Mouse (Mus musculus): ENCODE measurements around the gene Ccdc42.

Gene Ccdc42
- long read RNA-seq, experiment 1 = 0 reads
- long read RNA-seq, experiment 2 = 0 reads

DNA sequence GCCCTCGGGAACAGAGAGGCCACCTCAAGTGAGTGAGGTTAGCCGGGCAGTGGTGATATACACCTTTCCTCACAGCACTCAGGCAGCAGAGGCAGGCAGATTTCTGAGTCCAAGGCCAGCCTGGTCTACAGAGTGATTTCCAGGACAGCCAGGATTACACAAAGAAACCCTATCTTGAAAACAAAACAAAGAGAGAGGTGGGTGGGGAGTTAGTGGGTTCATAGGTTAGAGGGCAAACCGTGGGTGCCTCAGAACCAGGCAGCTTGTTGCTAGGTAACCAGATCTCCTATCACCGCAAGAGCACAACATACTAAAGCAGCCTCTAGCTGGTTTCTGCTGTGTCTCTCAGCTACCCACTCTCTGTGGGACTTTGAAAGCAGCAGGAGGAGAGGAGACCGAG is at the start of gene Ccdc42:
TSS of gene Ccdc42 (plus strand) at position 301 of the 400 bp plus-strand sequence.
- intact Hi-C loops (cut with DNase I) = no loop called here

DNA sequence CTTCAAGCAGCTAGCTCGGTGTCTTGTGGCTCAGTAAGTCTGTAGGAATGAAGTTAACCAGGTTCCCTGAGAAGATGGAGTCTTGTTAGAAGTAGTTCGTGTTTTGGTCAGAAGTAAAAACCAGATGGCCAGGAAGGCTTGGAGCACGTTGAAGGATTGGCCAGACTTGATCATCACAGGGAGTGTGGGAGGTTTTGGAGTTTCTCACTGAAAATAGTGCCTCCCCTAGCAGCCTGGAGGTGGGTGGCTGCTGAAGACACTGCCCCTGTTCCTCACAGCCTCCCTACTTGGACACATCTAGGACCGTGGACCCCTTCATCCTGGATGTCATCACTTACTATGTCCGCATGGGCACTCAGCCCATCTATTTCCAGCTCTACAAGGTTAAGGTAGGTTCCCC is 47.2 kb upstream of the Ccdc42 start:
- intact Hi-C loops (cut with DNase I) = no loop called here

DNA sequence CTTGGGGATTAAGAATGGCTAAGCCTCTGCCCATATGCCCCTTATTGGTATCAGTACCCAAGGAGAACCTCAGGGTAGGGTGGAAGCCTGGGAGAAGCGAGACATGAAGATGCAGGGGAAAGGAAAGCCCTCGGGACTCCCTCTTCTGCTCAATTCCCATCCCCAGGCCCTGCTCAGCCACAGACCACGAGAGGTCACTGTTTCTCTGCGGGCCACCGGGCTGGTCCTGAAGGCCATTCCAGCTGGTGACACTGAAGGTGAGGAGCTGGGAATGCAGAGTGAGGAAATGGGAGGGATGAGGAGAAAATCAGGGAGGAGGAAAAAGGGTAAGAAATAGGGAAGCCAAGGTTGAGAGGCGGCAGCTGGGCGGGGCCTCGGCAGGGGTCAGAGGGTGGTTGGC is 42.3 kb upstream of the Ccdc42 start:
- intact Hi-C loops (cut with DNase I) = no loop called here

DNA sequence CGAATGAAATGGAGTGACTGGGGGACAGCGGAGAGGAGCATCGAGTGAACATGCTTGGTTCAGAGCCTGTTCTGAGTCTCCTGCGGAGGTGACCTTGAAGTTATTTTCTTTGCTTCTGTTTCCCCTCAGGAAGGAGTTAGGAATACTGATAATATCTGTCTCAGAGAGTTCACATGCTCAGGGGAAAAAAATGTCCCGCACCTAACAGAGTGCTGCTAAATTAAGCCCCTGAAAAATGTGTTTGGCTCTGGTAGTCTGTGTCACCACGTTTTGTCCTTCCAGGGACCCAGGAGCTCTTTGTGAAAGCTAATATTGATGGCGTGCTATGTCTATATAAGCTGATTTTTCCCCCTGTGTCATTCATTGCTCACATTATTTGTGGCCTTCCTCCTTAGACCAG is 41.6 kb upstream of the Ccdc42 start:
- intact Hi-C loops (cut with DNase I) = loop anchor here (5.0 kb wide), 2 partner anchors 48 to 113 kb away; partner anchors contain the start of gene Pik3r5

DNA sequence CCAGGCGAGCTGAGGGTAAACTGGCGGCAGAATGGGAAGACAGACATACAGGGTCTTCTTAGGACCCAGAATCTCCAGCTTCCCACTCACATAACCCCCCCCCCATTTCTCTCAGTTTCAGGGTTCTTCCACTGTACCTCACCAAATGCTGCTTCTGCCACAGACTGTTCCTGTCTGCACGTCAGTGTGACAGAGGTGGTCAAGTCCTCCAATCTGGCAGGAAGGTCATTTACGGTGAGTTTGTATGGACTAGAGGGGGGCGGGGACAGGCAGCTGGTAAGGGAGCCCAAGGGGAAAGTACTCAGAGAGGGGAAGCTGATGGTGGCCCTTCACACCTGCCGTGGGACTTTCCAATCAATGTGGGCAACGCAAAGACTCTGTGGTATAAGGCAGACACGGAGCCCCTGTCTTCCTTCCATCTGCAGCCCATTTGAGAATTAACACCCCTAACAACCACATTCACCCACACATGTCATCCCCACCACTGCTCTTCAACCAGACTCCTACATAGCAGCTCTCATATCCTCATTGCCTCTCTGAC is 41.1 kb upstream of the Ccdc42 start:
- intact Hi-C loops (cut with DNase I) = loop anchor here (5.0 kb wide), 2 partner anchors 48 to 113 kb away; partner anchors contain the start of gene Pik3r5

DNA sequence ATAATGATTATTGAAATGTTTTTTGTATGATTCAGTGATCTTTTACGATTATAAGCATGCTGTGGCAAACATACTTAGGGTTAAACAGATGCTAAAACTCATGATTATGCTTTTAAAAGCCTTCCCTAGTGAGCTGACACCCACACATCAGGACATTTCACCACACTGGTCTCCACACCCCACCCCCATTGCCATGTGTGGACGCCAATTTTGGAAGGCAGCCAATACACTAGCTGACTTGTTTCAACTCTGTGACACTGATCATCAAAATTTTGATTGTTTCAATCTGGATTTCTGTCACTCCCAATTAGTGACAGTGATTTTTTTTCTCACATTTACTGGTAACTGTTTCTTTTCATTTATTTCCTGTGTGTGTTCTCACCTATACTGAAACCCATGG is 39.3 kb upstream of the Ccdc42 start:
- intact Hi-C loops (cut with DNase I) = loop anchor here (5.0 kb wide), 2 partner anchors 50 to 115 kb away; partner anchors contain the start of gene Pik3r5

DNA sequence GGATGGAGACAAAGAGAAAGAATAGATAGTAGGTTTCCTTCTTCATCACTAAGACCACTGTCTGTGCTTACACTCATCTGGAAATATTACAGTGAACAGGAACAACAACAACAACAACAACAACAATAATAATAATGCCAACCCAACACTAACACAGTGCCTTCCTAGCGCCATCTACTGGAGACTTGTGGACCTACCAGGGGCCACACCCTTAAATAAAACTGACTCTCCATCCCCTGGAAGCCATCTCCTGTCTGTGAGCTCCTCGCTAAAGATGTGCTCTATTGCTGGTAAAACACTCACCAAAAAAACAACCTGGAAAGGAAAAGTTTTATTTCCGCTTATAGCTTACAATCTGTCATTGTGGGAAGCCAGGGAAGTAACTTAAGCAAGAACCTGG is 37.2 kb upstream of the Ccdc42 start:
- intact Hi-C loops (cut with DNase I) = loop anchor here (5.0 kb wide), 2 partner anchors 52 to 117 kb away; partner anchors contain the start of gene Pik3r5

DNA sequence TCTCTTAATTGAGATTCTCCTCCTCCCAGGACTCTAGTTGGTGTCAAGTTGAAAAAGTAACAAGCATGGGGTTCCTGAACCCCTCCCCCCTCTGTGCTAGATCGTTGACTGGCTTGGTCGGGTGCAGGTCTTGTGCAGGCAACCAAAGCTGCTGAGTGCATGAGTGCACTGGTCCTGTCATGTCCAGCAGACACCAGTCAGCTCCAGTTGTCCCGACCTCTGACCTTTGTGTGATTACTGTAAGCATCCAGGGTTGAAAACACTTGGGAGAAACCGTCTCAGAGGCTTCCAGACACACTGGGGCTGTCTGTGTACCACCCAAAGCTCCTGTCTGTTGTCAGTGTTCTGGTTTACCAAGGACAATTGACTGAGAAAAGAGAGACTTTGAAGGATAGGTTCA is 36.5 kb upstream of the Ccdc42 start:
- intact Hi-C loops (cut with DNase I) = loop anchor here (5.0 kb wide), 1 partner anchor 68 kb away; no protein-coding TSS in a partner anchor

DNA sequence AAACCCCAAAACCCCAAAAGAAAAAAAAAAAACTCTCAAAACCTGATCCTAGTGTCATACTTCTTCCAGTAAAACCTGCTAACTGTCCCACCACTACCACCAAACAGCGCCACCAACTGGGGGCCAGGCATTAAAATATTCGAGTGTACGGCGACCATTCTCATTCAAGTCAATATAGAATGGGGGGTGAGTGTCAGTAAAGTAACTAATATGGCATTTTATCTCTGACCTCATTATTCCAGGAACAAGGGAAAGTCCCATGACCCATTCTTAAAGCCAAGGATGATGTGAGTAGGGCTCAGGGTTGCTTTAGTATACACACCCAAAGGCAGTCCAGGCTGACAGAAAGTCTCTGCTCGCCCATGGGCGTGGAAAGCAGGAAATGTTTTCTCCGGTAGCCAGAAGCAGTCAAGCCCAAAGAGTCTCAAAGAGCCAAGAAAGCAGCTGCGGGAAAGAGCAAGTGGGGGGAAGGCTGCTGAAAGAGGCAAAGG is 32.8 kb upstream of the Ccdc42 start:
- intact Hi-C loops (cut with DNase I) = loop anchor here (5.0 kb wide), 1 partner anchor 72 kb away; no protein-coding TSS in a partner anchor

DNA sequence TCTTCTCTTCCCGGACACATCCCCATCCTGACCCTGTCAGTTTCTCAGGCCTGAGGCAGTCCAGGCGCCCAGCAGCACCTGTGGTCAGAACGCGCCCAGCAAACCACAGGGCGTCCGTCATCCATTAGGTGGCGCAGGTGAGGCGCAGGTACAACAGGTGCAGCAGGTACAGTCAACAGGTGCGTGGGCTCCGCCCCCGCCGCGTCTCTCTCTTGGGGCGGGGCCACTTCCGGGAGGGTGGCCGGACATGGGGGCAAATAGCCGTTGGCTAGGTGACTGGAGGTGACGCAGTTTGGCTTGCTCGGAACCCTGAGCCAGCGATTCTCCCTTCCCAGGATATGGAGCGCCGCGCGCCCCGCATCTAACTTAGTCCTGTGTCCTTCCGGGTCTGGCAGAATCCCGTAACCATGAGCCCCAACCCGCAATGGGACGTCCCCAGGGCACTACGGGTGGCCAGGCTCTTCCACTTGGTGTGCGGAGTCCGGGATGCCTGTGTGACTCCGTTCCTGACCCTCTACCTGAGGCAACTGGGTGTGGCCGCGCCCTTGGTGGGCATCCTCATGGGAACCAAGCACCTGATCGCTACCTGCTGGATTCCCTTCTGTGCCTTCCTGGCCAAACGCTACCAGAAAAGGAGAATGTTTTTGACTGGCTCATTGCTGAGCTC is 30.8 kb upstream of the Ccdc42 start, which contains the start of gene Mfsd6l:
TSS of gene Mfsd6l (plus strand) at position 269 of the 667 bp plus-strand sequence.
- intact Hi-C loops (cut with DNase I) = no loop called here

DNA sequence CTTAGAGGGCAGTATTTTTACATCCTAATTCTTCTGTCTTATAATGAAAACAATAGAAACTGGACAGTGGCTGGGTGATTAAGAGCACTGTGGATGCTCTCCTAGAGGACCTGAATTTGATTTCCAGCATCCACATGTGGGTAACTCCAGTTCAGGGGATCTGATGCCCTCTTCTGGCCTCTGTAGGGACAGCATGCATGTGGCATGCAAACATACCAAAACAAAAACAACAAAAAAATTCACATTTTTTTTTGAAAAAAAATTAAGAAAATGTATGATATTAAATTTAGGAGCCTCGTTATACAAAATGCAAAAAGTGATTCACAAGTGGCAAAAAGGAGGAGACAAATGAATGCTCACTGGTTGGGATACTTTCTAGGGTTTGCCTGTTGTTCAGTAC is 27.3 kb upstream of the Ccdc42 start:
- intact Hi-C loops (cut with DNase I) = no loop called here

DNA sequence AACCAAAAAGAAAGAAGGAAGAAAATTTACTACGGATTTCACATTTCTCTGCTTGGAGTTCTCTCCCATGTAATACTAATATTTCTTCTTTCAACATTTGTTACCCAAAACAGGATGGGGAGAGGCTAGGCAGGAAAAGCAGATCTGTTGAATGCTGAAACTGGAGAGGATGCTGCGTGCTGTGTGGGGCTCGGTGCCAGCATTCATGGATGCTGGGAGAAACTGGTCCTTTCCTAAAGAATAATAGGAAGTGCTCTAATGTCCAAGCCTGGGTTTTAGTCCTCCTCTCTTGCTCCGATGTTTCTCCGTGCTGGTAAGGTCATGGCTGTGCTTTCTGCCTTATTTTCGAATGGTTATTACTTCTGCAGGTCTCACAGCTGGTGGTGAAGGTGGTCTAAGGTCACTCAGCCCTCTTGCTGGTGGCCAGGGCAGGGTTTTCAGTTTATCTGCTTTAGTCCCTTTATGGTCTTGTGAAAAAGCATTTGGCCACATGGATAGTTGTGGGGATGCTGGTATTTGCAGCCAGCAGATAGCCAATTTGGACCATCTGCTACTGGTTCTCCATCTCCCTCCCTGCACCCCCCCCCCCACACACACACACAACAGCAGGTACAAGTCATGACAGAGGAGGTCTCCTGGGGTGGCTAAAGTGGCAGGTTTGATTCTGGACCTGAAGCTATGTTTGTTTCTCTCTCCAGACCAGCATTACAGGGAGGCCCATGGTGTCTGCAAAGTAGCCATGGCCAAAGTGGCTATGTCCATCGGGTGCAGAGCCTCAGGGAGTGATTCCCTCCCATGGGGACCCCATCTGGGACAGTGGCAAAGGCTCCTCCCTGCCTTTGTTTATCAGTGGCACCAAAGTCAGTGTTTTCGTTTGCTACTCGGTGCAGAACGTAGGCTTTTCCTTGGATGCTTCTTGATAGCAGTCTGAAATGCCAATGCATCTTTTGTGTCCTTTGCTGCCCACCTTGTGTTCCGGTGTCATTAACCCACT is 24.6 kb upstream of the Ccdc42 start:
- intact Hi-C loops (cut with DNase I) = no loop called here

DNA sequence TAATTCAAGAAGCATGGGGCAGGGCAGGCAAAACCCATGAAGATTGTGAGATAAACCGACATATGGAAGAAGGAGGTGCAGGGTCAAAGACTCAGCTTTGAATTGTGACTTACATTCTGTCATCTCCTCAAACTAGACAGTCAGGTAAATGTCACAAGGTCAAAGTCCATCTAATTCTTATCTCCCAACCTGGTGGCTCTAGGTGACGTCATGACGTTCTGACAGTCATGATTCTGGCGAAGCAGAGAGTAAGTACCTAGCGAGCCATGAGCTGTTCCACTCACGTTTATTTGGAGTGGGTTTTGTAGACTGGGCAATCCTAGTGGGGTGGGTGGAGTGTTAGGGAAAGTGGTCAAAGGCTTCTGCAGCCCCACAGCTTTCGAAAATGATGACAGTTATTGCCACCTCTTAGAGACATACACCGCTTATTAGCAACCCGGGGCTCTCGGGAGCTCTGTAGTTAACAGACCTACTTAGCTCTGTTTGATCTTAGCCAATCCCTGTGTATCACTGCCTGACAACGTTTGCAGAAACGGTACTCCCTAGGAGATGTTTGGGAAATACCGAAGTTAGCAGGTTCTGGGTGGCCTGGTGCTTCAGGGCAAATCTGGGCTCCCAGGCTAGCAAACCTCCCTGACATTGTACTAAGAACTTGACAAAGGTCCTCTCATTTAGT is 22.3 kb upstream of the Ccdc42 start:
- intact Hi-C loops (cut with DNase I) = loop anchor here (5.0 kb wide), 3 partner anchors 168 to 313 kb away; no protein-coding TSS in a partner anchor

DNA sequence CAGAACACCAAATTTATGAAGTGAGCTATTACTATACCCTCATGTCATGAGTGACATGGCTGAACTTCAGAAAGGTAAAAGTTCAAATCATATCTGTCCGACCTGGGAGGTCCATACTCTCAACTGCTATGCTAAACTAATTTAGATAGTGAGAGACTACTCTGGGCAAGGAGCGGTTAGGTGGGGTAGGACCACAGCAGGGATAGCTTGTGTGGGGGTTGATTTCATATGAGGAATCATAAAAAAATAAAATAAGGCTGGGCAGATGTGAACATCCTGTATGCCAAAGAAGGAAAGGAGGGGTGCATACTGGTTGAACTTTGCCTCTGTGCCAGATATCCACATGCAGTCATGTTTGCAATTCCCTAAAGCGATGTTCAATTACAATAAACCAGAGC is 21.8 kb upstream of the Ccdc42 start:
- intact Hi-C loops (cut with DNase I) = loop anchor here (5.0 kb wide), 3 partner anchors 167 to 312 kb away; no protein-coding TSS in a partner anchor

DNA sequence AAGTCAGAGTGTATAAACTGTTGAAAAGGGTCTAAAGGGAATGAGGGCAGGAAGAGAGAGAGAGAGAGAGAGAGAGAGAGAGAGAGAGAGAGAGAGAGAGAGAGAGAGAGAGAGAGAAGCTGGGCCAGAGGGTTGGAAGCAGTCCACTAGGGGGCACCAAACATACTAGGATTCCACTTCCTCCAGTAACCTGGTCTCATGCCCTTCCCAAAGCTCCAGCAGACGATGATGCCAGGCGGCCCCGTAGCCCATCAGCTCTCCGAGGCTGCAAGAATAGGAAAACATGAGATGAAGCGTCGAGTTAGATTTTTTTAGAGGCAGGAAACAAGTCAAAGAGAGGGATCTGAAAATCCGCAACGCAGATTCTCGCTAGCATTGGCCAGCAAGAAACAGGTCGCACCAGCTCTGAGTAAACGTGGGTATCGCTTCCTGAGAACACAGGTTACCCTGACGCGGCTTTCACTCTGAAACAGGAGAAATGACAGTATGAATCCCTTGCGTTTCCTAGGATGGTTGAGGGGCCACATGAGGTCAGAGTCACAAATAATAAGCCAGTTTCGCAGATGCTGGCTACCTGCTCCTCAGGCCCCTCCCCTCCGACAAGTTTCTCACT is 20.3 kb upstream of the Ccdc42 start:
- intact Hi-C loops (cut with DNase I) = loop anchor here (5.0 kb wide), 3 partner anchors 166 to 311 kb away; no protein-coding TSS in a partner anchor

DNA sequence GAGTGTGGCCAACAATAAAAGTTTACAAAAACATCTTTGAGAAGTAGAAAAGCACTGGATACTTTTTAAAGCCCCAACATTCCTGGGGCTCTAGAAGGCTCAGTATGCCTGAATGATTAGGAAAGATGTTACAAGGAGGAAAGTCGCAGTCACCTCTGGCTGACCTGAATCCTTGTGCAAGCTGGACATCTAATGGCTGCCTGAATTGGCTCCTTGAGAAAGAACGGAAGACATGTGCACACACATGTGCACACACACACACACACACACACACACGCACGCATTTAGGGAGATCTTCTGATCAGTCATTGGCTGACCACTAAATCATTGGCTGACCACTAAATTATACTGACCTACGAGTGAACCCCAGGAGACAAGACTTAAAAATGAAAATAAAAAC is 16.0 kb upstream of the Ccdc42 start:
- intact Hi-C loops (cut with DNase I) = no loop called here

DNA sequence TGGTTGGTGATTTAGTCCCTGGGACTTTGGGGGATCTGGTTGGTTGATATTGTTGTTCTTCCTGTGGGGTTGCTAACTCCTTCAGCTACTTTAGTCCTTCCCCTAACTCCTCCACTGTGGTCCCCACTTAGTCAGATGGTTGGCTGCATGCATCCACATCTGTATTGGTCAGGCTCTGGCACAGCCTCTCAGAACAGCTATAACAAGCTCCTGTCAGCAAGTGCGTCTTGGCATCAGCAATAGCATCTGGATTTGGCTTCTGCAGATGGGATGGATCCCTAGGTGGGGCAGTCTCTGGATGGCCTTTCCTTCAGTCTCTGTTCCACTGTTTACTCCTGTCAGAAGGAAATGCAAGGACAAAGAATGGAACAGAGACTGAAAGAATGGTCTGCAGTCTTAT is 9.7 kb upstream of the Ccdc42 start:
- intact Hi-C loops (cut with DNase I) = no loop called here

DNA sequence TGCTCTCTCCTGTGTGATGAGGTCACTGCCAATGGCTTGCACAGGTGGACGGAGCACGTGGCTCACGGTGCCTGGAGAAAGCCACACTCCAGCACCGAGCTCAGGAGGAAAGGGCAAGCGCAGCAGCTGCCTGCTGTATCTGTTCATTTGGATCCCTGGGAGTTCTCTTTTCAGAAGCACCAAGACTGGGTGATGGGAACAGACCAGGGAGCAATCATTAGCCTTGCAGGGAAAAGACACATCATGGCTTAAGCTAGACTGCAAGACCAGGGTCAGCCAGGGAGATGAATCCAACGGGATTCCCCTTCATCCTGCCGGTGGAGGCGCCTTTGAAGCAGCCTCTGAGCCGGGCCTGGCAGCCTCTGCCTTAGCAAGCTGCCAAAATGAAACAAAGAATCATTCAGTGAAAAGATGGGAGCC is 7.3 kb upstream of the Ccdc42 start:
- intact Hi-C loops (cut with DNase I) = no loop called here

DNA sequence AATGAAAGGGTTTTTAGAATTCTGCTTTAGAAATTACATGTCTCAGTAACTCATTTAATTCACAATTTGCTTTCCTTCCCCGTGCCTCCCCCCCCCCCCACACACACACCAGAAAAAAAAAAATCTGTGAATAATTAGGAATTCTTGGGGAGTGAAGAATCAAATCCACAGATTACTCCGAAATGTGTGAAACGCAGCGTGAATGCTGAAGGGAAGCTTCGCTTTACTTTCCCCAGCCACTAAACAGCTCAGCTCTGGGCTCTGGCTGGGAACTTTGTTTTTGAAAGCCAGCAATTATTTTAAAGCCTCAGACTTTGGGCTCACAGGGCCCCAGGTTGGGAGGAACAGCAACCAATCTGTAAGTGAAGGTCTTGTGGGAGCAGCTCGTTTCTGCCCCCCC is 6.3 kb upstream of the Ccdc42 start:
- intact Hi-C loops (cut with DNase I) = no loop called here

DNA sequence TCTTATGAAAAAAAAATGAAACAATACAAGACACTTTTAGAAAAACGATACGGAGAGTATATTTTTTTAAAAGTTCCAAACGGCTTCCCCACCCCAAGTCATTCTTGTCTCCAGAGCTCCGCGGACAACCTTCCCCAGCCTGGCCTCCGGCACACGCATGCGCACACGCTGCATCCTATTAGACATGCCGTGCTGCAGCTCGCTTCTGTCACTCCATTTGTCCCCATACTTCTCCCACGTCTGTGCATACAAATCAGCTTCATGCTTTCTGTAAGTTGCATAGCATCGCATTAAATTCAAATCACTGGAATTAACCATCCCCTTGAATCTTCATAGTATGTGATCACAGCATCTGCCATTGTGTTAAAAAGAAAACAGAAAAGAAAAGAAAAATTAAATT is 3.6 kb upstream of the Ccdc42 start:
- intact Hi-C loops (cut with DNase I) = no loop called here
